Mouse (Mus musculus) neutrophil, adult 5-6 weeks (primary cell): Measurements from ENCODE around the gene E330021D16Rik. TPM values are rescaled to one million over a fixed set of nuclear protein-coding genes. Genes with fewer than 3 reads are reported as not detected.
A peak's percentile ranks its signal among the peaks of the same experiment; 100 is the strongest.
"Not testable (repeated sequence)": the region's sequence is repeated elsewhere in the genome, so short reads cannot be mapped to it uniquely, and the experiment has no call there.

ENCODE experiments used
- ATAC-seq: fragments of 151-379, 151-347 bp; 2 replicates; pipeline ENCODE4 v1.8.0; 2017; ENCODE audit warnings: mild to moderate bottlenecking, moderate TSS enrichment; ENCODE audit not compliant: insufficient number of reproducible peaks, poor library complexity, low FRiP score, severe bottlenecking; ENCODE audit errors: extremely low read depth
- total RNA-seq: library from RNA; stranded (forward); fragments of 200-1000 nt; gene quantifications from 2 replicates; pipeline ENCODE4 v1.2.3, GENCODE M21; 2017

The E330021D16Rik gene
- total RNA-seq = not detected in 2 replicates

DNA sequence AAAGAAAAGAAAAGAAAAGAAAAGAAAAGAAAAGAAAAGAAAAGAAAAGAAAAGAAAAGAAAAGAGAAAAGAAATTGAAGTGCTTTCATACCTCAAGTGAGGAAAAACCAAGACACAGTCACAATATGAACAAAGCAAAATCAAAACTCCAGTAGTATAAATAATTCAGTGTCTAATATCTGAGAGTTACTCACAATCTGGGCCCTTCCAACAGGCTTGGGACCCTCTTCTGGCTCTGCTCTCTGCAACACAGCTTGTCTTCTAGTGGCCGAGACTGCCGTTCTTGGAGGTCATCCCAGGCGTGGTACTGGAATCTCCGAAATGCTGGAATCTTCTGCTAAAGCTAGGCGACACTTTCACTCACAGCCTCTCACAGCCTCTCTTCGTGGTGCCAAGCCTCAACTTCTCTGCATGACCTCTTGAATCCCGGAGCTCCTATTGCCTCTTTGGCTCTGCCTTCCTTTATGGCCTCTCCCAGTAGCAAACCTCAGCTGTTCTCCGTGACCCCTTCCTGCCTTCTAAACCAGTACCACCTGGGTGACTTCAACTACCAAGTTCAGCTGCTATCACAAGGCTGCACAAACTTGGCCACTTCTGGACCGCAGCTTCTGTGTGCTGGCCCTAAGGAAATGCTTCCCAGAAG, at the start of gene E330021D16Rik:
Gene E330021D16Rik, minus strand, starts transcription at position 437 of the 643 bp plus-strand sequence.
- 0 out of 2 replicates have a peak, but pooled peaks have one; percentile 6 for ATAC-seq

DNA sequence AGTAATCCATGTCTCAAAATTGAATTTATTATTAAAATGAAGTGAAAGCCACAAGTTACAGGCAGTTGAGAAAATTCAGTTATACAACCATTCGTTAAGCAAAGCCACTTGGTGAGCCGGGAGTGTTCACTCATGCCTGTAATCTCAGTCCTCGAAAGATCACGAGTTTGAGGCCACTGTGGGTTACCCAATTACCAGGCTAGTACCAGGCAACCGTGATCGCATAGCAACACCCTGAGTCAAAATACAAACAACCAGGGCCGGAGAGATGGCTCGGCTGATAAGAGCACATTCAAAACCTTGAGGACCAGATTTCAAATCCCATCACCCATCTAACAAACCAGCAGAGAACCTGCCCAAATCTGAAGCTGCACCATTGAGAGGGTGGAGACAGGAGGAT, 49.7 kb upstream of the E330021D16Rik start:
- ATAC-seq = no peak

DNA sequence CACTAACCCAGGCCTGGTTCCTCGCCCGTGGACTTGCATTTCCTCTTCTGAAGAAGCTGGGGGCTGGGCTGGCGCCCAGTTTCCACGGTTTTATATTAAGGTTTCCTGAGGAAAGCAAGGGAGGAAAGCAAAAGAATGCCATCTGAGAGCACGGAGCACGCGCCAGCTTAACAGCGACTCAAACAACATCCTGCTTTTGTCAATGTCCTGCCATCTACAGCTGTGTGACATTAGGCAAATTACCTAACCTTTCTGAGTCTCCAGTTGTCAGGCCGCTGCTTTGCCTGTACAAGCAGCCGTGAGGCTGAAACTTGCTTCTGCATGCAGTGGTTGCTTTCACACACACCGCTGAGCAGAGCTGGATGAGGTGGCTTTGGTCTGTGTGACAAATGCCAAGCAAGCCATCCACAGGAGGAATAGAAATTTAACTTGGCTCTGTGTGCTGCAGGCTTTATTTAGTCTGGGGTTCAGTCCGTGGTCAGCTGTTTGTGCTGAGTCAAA, 48.8 kb upstream of the E330021D16Rik start:
- ATAC-seq = peak; percentile 22; the same call in 1 of the 2 replicates

DNA sequence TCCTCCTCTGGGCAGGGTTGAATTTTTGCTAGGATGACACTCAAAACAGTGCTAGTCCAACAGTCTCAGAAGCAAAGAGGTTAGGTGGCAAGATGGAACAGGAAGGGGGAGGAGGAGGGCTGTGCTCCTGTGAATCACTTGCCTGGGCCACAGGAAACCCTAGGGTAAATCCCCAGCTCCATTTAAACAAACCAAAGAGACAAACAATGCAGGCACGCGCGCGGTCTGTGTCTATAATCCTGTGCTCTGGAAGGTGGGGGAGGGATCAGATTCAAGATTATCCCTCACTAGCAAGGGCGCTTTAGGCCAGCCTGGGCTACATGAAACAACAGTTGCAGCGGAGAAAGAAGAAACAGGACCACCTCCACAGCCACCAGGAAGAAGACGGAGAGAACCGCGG, 48.1 kb upstream of the E330021D16Rik start:
- no peak for ATAC-seq

DNA sequence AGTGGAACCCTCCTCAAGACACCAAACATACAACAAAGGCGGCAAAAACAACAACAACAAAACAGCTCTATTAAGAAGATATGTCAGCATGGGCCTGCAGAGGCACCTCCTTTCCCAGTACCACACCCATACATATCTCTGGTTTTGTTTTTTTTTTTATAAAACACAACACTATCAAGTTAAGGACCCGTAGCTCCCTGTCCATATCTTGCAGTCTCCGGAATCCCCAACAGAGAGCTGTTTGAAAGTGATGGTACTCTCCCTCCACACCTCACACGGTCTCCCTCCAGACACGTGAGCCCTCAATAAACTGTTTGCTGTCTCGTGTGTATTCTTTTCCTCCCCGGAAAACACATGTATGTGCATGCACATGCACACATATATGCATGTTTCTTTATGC, 43.8 kb upstream of the E330021D16Rik start:
- ATAC-seq = no peak

DNA sequence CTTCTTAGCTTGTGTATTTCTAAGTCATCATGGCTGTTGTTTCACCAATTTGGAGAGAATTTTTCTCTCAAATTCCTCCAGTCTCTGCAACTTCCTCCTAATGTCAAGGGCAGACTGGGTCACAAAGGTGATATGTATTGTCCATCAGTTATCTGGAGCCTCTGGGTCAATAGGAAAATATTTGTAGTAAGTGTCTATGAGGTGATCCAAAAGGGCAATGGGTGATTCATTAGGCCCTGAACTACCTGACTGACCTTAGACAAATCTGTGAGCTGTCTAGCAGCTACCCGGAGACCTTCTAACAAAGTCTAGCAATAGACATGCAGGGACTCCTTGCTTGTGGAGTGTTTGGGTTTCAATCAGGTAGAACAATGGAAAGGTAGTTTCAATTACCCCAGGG, 40.9 kb upstream of the E330021D16Rik start:
- no peak for ATAC-seq

DNA sequence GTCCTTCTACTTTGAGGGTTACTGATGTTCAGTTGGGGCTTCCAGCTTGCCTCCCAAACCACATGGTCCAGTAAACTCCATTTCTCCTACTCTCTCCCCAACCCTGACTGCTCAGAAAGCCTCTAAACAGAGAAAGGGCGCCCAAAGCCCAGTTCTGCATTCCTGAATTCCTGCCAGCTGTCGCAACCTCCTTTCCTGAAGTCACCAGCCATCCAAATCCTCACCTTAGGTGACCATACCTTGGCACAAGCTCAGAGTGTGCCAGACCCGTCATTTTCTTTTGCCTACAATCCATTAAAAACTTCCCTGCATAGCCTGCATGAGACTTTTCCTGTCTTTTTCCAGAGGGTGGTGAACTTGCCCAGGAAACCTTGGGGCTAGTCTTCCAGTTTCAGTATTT, 40.3 kb upstream of the E330021D16Rik start:
- ATAC-seq = no peak

DNA sequence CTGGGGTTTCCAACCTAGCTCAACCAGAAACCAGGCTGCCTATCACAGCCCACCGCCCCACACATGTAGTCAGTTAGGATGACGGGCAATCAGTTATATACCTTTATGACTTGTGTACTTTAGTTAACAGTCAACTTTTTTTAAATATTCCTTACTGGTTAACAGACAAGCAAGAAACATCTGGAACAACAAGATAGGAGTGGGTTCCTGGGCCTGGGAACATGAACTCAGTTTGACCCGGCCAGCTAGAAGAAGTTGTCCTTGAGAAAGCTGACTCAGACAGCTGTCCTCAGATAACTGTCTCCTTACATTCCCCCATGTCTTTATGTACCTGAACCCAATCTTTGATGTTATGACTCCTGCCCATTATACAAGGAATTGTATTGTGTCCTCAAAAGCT, 37.3 kb upstream of the E330021D16Rik start:
- ATAC-seq = no peak

DNA sequence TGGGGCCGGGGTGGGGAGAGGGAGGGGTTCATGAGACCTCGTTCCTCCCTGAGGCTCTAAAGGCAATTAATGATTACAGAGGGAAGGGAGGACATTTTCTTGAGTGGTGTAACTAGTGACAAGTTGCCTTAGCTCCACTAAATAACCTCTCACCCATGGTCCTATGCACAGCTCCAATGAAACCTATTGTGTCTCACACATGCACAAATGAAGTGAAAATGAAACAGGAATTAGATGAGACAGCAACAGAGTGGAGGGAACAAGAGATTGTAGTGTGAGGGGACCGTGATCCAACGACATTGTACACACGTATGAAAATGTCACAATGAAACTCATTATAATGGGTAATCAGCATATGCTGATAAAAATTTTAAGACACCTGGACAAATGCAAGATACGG, 35.5 kb upstream of the E330021D16Rik start:
- no peak for ATAC-seq

DNA sequence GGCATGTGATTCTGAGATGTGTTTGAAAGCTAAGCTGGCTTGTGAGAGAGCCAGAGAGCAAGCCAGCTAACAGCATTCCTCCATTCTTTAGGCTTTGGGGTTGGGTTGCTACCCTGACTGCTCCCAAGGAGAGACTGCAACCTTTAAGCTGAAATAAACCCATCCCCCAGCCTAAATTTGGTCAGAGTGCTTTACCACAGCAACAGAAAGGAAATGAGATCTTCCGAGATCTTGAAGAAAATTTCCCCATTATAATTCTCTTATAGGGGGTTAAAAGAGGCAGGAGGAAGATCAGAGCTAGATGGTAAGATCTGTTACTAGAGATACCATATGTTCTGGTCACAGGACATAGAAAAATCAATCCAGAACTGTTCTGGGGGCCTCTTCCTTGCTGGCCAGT, 34.6 kb upstream of the E330021D16Rik start:
- no peak for ATAC-seq

DNA sequence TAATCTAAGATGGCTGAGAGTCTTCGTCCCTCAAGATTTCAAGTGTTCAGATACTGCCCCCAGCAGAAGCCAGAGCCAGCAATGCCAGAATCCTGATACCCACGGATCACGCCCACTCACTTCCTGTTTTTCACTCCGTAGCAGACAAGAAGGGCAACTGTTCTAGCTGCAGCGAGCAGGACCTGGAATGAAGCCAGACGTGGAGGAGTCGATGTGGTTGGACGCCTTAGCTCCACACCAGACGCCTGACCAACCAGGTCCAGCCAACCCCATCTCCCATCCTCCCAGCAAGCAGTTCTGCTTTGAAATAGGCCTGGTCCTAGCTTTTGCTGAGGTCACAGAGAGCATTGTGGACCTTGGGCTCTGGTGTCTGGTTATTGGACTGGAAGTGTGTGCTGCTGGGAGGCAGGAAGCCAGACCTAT, 33.9 kb upstream of the E330021D16Rik start:
- ATAC-seq = peak; percentile 90

DNA sequence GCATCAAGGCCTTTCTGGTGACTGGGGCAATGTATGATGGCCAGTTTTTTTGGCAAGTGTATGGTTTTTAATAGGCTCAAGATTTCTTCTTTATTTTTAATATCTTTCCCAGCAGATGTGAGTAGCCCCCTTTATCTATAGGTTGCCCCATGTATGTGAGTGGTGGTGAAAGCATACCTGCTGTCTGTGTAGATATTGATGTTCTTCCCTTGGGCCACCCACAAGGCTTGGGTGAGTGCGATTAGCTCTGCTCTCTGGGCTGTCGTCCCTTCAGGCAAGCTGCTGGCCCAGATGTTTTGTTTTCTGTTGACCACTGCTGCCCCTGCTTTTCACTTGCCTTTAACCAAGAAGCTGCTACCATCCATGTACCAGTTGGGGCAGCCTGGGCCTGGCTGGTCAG, 23.8 kb upstream of the E330021D16Rik start:
- not testable (repeated sequence) for ATAC-seq

DNA sequence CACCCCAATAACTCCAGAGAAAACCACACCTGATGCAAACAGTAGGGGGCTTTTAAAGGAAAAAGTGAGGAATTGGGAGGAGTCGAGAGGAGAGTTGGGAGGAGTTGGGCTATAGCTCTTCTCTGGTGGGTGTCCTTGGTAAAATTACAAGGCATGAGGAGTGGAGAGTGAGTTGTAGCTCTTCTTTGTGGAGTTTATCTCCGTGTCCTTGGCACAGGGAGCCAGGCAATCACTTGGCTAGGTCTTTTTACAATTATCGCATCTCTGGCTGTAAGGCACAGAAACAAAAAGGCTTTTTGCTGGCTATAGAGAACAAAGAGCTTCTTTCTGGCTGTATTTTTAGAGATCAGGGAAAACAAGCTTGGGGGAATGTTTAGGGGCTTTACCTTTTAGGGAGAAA, 20.8 kb upstream of the E330021D16Rik start:
- ATAC-seq = not testable (repeated sequence)

DNA sequence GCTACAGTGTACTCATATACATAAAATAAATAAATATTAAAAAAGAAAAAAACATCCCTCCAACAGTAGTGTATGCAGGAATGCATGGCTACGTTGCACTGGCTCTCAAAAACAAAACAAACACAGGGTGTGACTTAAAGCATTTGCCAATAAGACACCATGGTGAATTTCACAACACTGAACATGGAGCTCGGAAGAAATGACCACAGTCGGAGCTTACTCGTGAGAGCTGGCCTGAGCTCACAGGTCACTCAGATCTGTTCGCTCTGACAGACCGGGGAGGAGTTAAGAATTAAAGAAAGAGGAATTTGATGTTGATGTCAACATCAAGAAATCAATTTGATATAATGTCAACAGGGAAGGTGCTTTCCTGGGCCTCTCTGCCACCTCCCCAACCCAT, 18.2 kb upstream of the E330021D16Rik start:
- no peak for ATAC-seq

DNA sequence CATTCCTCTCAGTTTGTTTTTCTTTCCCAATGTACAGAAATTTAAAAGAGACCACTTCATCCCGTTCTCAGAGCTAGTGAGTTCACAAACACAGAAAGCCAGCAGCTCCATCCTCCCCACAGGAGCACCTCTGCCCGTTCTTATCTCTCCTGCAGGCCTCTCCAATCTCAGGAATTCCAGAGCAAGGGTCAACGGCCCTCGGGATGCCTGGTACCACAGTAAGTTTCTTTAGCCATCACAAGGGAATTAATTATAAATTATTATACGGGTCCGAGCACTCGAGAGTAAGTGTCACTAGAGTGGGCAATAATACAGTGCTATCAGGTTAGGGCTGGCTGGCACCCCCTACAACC, 16.5 kb upstream of the E330021D16Rik start:
- ATAC-seq = no peak

DNA sequence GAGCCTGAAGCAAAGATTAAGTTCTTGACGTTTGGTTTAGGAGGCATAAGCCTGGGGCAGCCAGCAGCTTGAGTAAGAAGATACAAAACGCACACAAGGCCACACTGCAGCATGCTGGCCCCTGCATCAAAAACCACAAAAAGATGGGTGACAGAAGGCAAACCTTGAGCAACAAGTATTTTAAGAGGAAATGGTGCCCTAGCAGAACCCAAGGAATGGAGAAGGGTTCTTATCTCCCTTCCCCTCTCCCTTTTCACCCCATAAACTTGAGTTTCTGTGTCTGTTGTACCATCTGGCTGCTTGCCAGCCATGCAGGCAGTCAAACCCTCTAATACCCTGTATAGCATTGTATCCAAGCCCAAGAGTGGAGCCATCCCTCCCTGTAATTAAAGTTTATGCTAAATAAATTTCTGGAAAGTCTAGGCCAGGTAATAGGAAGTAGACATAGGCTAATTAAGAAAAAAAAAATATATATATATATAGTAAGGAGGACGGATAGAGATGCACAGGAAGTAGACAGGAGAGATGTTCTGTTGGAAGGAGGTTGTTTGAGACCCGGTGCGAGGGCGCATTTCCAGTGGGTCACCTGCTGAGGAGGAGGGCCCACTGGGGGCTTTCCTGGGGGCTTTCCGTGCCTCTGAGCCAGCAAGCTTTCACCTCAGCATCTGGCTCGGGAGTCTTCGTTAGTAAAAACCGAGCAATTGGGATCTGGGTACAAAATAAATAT, 16.0 kb upstream of the E330021D16Rik start:
- ATAC-seq = no peak

DNA sequence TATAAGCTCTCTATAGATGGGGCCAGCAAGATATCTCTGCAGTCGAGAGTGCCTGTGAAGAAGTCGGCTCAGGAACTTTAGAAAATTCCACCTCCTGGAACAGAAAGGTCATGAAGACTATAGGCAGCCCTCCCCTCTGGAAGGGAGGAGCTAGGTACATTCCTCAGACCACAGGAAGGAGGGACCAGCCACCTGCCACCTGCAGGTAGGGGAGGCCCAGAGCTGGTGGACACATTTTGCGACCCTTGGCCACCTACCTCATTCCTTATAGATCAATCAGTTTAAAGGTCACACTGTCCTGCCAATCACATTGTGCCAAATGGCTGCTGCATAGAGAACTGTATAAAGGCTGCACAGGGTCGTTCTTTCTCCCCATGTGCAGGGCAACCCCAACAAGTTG, 14.1 kb upstream of the E330021D16Rik start:
- ATAC-seq = no peak

DNA sequence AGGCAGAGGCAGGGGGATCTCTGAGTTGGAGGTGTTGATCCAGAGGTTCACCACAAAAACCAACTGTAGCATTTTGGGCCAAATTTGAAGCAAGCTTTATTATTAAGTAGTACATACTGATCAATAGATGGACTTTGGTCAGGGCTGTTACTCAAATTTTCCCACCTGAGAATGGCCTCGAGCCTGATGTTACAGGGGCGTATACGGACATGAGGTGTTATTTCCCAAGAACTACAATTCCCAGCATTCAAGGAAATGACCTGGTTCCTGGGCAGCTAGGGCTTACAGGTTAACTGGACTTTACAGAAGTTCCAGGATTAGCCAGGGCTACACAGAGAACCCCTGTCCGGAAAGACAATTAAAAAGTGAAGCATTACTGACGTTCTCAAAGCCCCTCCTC, 13.0 kb upstream of the E330021D16Rik start:
- no peak for ATAC-seq

DNA sequence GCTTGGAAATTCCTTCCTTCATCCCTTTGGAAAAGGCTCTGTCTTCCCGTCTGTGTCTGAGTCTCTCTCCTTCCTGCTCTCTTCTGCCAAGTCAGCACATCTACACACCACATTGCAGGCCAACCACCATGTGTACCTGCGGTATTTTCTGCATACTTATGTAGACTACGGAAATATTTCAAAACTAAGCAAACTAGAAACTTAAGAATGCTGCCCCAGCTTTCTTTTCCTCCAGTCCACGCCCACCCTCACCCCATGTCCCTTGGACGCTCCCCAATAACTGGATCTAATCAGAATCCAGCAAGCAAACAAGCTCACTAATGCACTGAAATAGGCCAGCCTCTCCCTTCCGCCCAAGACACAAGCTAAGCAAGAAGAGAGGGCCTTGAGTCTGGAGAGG, 11.9 kb upstream of the E330021D16Rik start:
- no peak for ATAC-seq

DNA sequence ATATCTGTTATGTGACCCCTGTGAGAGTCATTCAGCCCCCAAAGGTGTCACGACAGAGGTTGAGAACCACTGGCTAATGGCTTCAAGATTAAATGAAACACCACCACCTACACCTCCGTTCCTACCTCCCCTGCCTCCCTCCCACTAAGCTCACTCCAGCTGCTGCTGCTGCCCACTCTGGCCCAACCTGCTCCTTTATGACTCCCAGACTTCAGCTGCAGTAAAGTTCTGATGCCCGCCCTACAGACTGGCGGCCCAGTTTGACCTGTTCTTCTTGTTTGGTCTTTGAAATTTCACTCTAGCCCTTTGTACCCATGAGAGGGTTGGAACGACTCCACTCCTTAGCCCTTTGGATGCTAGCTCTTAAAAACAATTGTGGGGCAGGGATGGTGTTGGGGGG, 10.6 kb upstream of the E330021D16Rik start:
- ATAC-seq = no peak
